Mouse (Mus musculus) CH12.LX (cell line): ENCODE data around the gene Wnt7a. TPM values are rescaled to one million over a fixed set of nuclear protein-coding genes. Genes with fewer than 3 reads are reported as not detected.

Experiments used
- DNase-seq: peaks from one replicate; pipeline ENCODE4 v3.0.0-alpha.2; 2013; ENCODE audit errors: extremely low read depth
- H3K27ac ChIP-seq: 2 replicates; pipeline ENCODE4 v1.5.1; 2012; ENCODE audit warnings: low read depth, mild to moderate bottlenecking, control low read depth, moderate library complexity; ENCODE audit not compliant: insufficient read depth
- H3K27me3 ChIP-seq: replicated peaks from 2 replicates; pipeline ENCODE3; 2012; ENCODE audit warnings: inconsistent platforms
- H3K36me3 ChIP-seq, 2 experiments: replicated peaks in 1 of 2; 2 replicates each; pipeline versions ENCODE3 to v1.6.1; 2012; ENCODE audit warnings: inconsistent platforms in 1 of 2, low read length in 1 of 2, mild to moderate bottlenecking in 1 of 2, mixed read lengths in 1 of 2, moderate library complexity in 1 of 2; ENCODE audit not compliant: control insufficient read depth in 1 of 2, insufficient read depth in 1 of 2
- H3K4me1 ChIP-seq, 2 experiments: 2 replicates each; pipeline ENCODE4 v1.6.1; 2012; ENCODE audit warnings: inconsistent platforms in 1 of 2, moderate library complexity in 1 of 2; ENCODE audit not compliant: insufficient read depth in 2 of 2, control insufficient read depth in 1 of 2
- H3K4me2 ChIP-seq: 2 replicates; pipeline ENCODE4 v1.6.1; 2012; ENCODE audit warnings: low read depth, mild to moderate bottlenecking, control low read depth; ENCODE audit not compliant: poor library complexity, insufficient read depth, severe bottlenecking
- H3K4me3 ChIP-seq, 3 experiments: fragments of 150-350 bp in 1 of 3; sonication (generic) in 1 of 3; replicated peaks in 1 of 3; 2 replicates each; pipeline versions ENCODE3 to v1.5.1; 2011 to 2012; ENCODE audit warnings: low read depth in 2 of 3, low read length in 2 of 3, mild to moderate bottlenecking in 2 of 3, moderate library complexity in 2 of 3, control low read depth in 1 of 3, improper control_type of control experiment in 1 of 3, inconsistent platforms in 1 of 3, mixed read lengths in 1 of 3; ENCODE audit not compliant: poor library complexity in 1 of 3
- H3K79me2 ChIP-seq: replicated peaks from 2 replicates; pipeline ENCODE4 v1.6.1; 2012; ENCODE audit warnings: mild to moderate bottlenecking, moderate library complexity; ENCODE audit not compliant: control insufficient read depth, poor library complexity, insufficient read depth, severe bottlenecking; ENCODE audit errors: extremely low read depth
- H3K9ac ChIP-seq: 2 replicates; pipeline ENCODE4 v1.6.1; 2012; ENCODE audit warnings: low read depth, mild to moderate bottlenecking, control low read depth, moderate library complexity; ENCODE audit not compliant: insufficient read depth
- H3K9me3 ChIP-seq: replicated peaks from 2 replicates; pipeline ENCODE3; 2012; ENCODE audit warnings: low read length, inconsistent platforms, mixed read lengths
- CHD1 ChIP-seq: IDR thresholded peaks from 2 replicates; pipeline ENCODE4 v1.6.1; 2012; ENCODE audit warnings: low read depth, low read length, improper control_type of control experiment, inconsistent platforms
- E2F4 ChIP-seq: IDR thresholded peaks from 2 replicates; pipeline ENCODE4 v1.6.1; 2011; ENCODE audit warnings: low read depth, low read length, improper control_type of control experiment; ENCODE audit not compliant: insufficient replicate concordance
- ELF1 ChIP-seq: IDR thresholded peaks from 2 replicates; pipeline ENCODE4 v1.6.1; 2014; ENCODE audit warnings: low read depth, mild to moderate bottlenecking, inconsistent platforms, low read length, improper control_type of control experiment
- EP300 ChIP-seq: IDR thresholded peaks from 2 replicates; pipeline ENCODE4 v1.6.1; 2011; ENCODE audit warnings: low read length, improper control_type of control experiment
- ETS1 ChIP-seq: conservative IDR thresholded peaks from 2 replicates; pipeline ENCODE4 v1.6.1; 2012; ENCODE audit warnings: low read depth, mild to moderate bottlenecking, inconsistent platforms, low read length, improper control_type of control experiment, moderate library complexity
- GABPA ChIP-seq: IDR thresholded peaks from 2 replicates; pipeline ENCODE4 v1.6.1; 2012; ENCODE audit warnings: low read depth, low read length, improper control_type of control experiment, inconsistent platforms; ENCODE audit not compliant: insufficient replicate concordance
- HCFC1 ChIP-seq: IDR thresholded peaks from 2 replicates; pipeline ENCODE4 v1.6.1; 2012; ENCODE audit warnings: low read depth, mild to moderate bottlenecking, inconsistent platforms, low read length, improper control_type of control experiment
- JUN ChIP-seq: IDR thresholded peaks from 2 replicates; pipeline ENCODE4 v1.6.1; 2011; ENCODE audit warnings: low read depth, mild to moderate bottlenecking, low read length, improper control_type of control experiment, moderate library complexity; ENCODE audit not compliant: insufficient read depth
- KAT2A ChIP-seq: IDR thresholded peaks from 2 replicates; pipeline ENCODE4 v1.6.1; 2012; ENCODE audit warnings: low read length, improper control_type of control experiment, inconsistent platforms; ENCODE audit not compliant: insufficient replicate concordance
- MAX ChIP-seq: IDR thresholded peaks from 2 replicates; pipeline ENCODE4 v1.6.1; 2011; ENCODE audit warnings: low read length, improper control_type of control experiment
- MXI1 ChIP-seq: IDR thresholded peaks from 2 replicates; pipeline ENCODE4 v1.6.1; 2011; ENCODE audit warnings: mild to moderate bottlenecking, low read depth, low read length, improper control_type of control experiment
- MYC ChIP-seq: IDR thresholded peaks from 2 replicates; pipeline ENCODE4 v1.6.1; 2011; ENCODE audit warnings: low read depth, mild to moderate bottlenecking, improper control_type of control experiment, low read length
- NELFE ChIP-seq: IDR thresholded peaks from 2 replicates; pipeline ENCODE4 v1.6.1; 2011; ENCODE audit warnings: low read depth, low read length, improper control_type of control experiment
- POLR2AphosphoS2 ChIP-seq: IDR thresholded peaks from 2 replicates; pipeline ENCODE4 v1.6.1; 2011; ENCODE audit warnings: low read depth, low read length, improper control_type of control experiment
- RCOR1 ChIP-seq: conservative IDR thresholded peaks from 2 replicates; pipeline ENCODE4 v1.6.1; 2012; ENCODE audit warnings: low read depth, mild to moderate bottlenecking, inconsistent platforms, low read length, improper control_type of control experiment
- SIN3A ChIP-seq: IDR thresholded peaks from 2 replicates; pipeline ENCODE4 v1.6.1; 2012; ENCODE audit warnings: low read length, improper control_type of control experiment, inconsistent platforms
- UBTF ChIP-seq: IDR thresholded peaks from 2 replicates; pipeline ENCODE4 v1.6.1; 2012; ENCODE audit warnings: low read depth, mild to moderate bottlenecking, inconsistent platforms, low read length, improper control_type of control experiment, moderate library complexity
- ZC3H11A ChIP-seq: IDR thresholded peaks from 2 replicates; pipeline ENCODE4 v1.6.1; 2012; ENCODE audit warnings: low read depth, mild to moderate bottlenecking, inconsistent platforms, low read length, improper control_type of control experiment
- ZNF384 ChIP-seq: IDR thresholded peaks from 2 replicates; pipeline ENCODE4 v1.6.1; 2012; ENCODE audit warnings: low read depth, low read length, improper control_type of control experiment, inconsistent platforms
- dilution Hi-C: fragments of 300-500 bp; cut with MboI; formaldehyde crosslinking; loops from 2 replicates; pipeline ENCODE4 v1.14.3; 2020; ENCODE audit warnings: low sequenced_read_pairs; ENCODE audit not compliant: extremely low pct_unique_long_range_greater_than_20kb, extremely low pct_ligation_motif_present
- in situ Hi-C: fragments of 300-500 bp; cut with MboI; formaldehyde crosslinking; loops from 3 replicates; pipeline ENCODE4 v1.14.3; 2019; ENCODE audit warnings: low sequenced_read_pairs, low pct_ligation_motif_present, low pct_unique_long_range_greater_than_20kb, mixed read lengths
- polyA plus RNA-seq: library from polyadenylated mRNA; unstranded; fragments of >175 nt; gene quantifications from 2 replicates; pipeline ENCODE4 v1.2.1, GENCODE M21; 2012; ENCODE audit warnings: low read depth; ENCODE audit not compliant: insufficient read length
- total RNA-seq, 2 experiments: library from RNA; depleted of rRNA; stranded (reverse); fragments of 300-350 nt in 1 of 2; fragments of >200 nt in 1 of 2; gene quantifications; 2 replicates each; pipeline ENCODE4 v1.2.3; 2012 to 2014

Wnt7a gene
- total and polyA plus RNA-seq, 3 experiments, result not detected

- Histone ChIP-seq H3K4me2 (no peak overlapping the region), H3K9me3 (no peaks in the 10 kb centered on the region), H3K36me3 (no peaks in the 10 kb centered on the region), H3K79me2 (no peaks in the 10 kb centered on the region), H3K27ac (no peak overlapping the region), H3K4me1 (no peaks in the 10 kb centered on the region), H3K9ac (no peak overlapping the region), H3K27me3 (peaks cover 92% of the 10 kb centered on the region), H3K4me3 (no peak overlapping the region)
- dilution Hi-C loops, result no loop called here
- no peak for DNase-seq
- in situ Hi-C loops, result no loop called here
- no peak for TF ChIP-seq UBTF
- no peak for TF ChIP-seq SIN3A
- TF ChIP-seq NELFE, result no peak
- no peak for TF ChIP-seq CHD1
- TF ChIP-seq HCFC1, result no peak
- TF ChIP-seq MAX, result no peak
- TF ChIP-seq KAT2A, result no peak
- no peak for TF ChIP-seq MXI1
- TF ChIP-seq ZC3H11A, result no peak
- TF ChIP-seq POLR2AphosphoS2, result no peak
- TF ChIP-seq EP300, result no peak
- TF ChIP-seq, all 38 proteins: peak for 0
Measured at GRCm38 (mm10) chr6:91325556-91325955, 85.6 kb downstream of the Wnt7a start.

DNA sequence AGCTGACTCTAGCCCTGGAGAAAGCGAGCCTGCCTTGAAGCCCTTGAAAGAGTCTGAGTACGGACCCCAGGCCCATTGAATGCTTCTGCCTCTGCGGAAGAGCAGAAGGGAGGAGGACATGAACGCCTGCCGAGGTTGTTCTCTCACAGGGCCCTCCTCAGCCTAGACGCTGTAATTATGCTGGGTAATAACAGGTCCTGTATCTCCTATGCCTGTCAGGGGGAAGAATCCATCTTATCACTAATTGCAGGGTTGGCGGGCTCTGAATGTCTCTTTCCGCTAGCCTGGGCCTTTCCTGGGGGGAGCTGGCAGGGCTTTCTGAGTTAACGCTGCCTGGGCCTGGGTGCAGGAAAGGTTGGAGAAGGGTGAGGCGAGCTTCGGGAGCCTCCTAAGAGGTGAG, 86.4 kb downstream of the Wnt7a start:
- dilution Hi-C loops, result no loop called here

More for the DNA sequence above, 86.4 kb downstream of the Wnt7a start:
- Histone ChIP-seq H3K36me3 (no peaks in the 10 kb centered on the region), H3K9ac (no peak overlapping the region), H3K4me1 (no peaks in the 10 kb centered on the region), H3K4me2 (no peak overlapping the region), H3K9me3 (no peaks in the 10 kb centered on the region), H3K27me3 (peaks cover 85% of the 10 kb centered on the region), H3K27ac (no peak overlapping the region), H3K4me3 (no peak overlapping the region), H3K79me2 (no peaks in the 10 kb centered on the region)
- TF ChIP-seq ETS1 (no peak), MYC (no peak), CHD1 (no peak), ZNF384 (no peak), E2F4 (no peak), RCOR1 (no peak), UBTF (no peak), JUN (no peak), POLR2AphosphoS2 (no peak), GABPA (no peak), ELF1 (no peak)
- in situ Hi-C loops, result no loop called here
- DNase-seq, result no peak
